Mouse (Mus musculus) myocyte (in vitro differentiated cells): ENCODE measurements at regions not wholly inside any gene's neighbourhood (a gene's known extent, or its start where the extent isn't known, plus 50 kb on each side); places are given as distances from the start of the nearest gene placed in this dataset.
A peak's percentile ranks its signal among the peaks of the same experiment; 100 is the strongest.

Experiments used
- H3K27me3 ChIP-seq: one replicate; pipeline ENCODE4 v1.6.1; 2011; ENCODE audit not compliant: control insufficient read depth, insufficient read depth, insufficient read length
- H3K36me3 ChIP-seq: one replicate; pipeline ENCODE4 v1.6.1; 2011; ENCODE audit not compliant: control insufficient read depth, insufficient read depth
- H3K4me2 ChIP-seq: one replicate; pipeline ENCODE4 v1.6.1; 2011; ENCODE audit warnings: low read depth, control low read depth
- H3K4me3 ChIP-seq: one replicate; pipeline ENCODE4 v1.5.1; 2011; ENCODE audit warnings: mild to moderate bottlenecking, control low read depth, moderate library complexity
- H3K79me2 ChIP-seq: one replicate; pipeline ENCODE4 v1.6.1; 2011; ENCODE audit not compliant: control insufficient read depth, insufficient read depth
- H3ac ChIP-seq: one replicate; pipeline ENCODE4 v1.6.1; 2011; ENCODE audit not compliant: control insufficient read depth, insufficient read length
- CEBPB ChIP-seq: IDR thresholded peaks from 2 replicates; pipeline ENCODE4 v1.6.1; 2011; ENCODE audit warnings: mild to moderate bottlenecking, moderate library complexity; ENCODE audit not compliant: poor library complexity, insufficient read depth, severe bottlenecking
- E2F4 ChIP-seq: IDR thresholded peaks from one replicate; pipeline ENCODE4 v1.6.1; 2011; ENCODE audit warnings: mild to moderate bottlenecking, control low read depth, moderate library complexity; ENCODE audit not compliant: insufficient read depth
- MAX ChIP-seq: IDR thresholded peaks from one replicate; pipeline ENCODE4 v1.6.1; 2011; ENCODE audit warnings: low read depth, mild to moderate bottlenecking, control low read depth
- MYOD1 ChIP-seq, 3 experiments: IDR thresholded peaks; one replicate each; pipeline ENCODE4 v1.6.1; 2011; ENCODE audit warnings: control low read depth in 2 of 3, low read depth in 2 of 3, mild to moderate bottlenecking in 2 of 3, moderate library complexity in 1 of 3; ENCODE audit not compliant: insufficient read length in 2 of 3, control insufficient read depth in 1 of 3
- MYOG ChIP-seq, 3 experiments: IDR thresholded peaks; one replicate each; pipeline ENCODE4 v1.6.1; 2011; ENCODE audit warnings: control low read depth in 2 of 3, low read depth in 2 of 3, mild to moderate bottlenecking in 2 of 3; ENCODE audit not compliant: insufficient read length in 2 of 3, control insufficient read depth in 1 of 3, insufficient read depth in 1 of 3
- POLR2AphosphoS2 ChIP-seq: IDR thresholded peaks from one replicate; pipeline ENCODE4 v1.6.1; 2011; ENCODE audit warnings: low read depth, control low read depth; ENCODE audit not compliant: insufficient read length
- REST ChIP-seq: IDR thresholded peaks from one replicate; pipeline ENCODE4 v1.6.1; 2011; ENCODE audit warnings: mild to moderate bottlenecking, control low read depth, moderate library complexity; ENCODE audit not compliant: insufficient read depth, insufficient read length
- SRF ChIP-seq: IDR thresholded peaks from one replicate; pipeline ENCODE4 v1.6.1; 2011; ENCODE audit warnings: low read depth; ENCODE audit not compliant: control insufficient read depth, insufficient read length
- TCF12 ChIP-seq: IDR thresholded peaks from one replicate; pipeline ENCODE4 v1.6.1; 2011; ENCODE audit warnings: mild to moderate bottlenecking, control low read depth; ENCODE audit not compliant: poor library complexity, insufficient read depth, severe bottlenecking
- TCF3 ChIP-seq: IDR thresholded peaks from one replicate; pipeline ENCODE4 v1.6.1; 2011; ENCODE audit warnings: low read depth, control low read depth; ENCODE audit not compliant: insufficient read length

DNA sequence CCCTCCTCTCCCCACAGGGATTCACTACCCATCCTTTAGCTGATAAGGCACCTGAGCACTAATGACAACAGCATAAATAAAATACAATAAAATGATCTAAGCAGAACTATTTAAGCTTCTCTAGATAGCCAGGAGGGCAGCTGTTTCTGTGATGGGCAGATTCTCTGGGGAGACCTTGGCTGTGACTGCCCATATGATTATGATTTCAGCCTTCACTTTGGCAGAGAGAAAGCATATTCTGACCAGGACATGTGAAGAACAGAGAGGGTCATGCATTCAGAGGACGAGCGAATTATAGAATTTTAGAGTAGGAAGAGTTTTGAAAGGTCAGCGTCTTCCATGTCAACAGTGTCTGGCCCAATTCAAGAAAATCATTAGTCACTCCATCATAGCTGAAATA is 1759.6 kb upstream of the G6pd2 start:
- no peaks in the 10 kb centered on the region for H3K36me3 ChIP-seq
- no peak for TF ChIP-seq SRF
- TF ChIP-seq E2F4, result no peak
- no peak for TF ChIP-seq TCF3
- TF ChIP-seq MAX, result no peak
- no peak for TF ChIP-seq MYOG (IDR thresholded peaks at IDR 0.05; ENCODE audit: control insufficient read depth in 1 of 3, insufficient read depth in 1 of 3, insufficient read length in 2 of 3, low read depth in 2 of 3)
- no peak for TF ChIP-seq TCF12
- no peaks in the 10 kb centered on the region for H3K27me3 ChIP-seq
- H3K4me3 ChIP-seq, result no peak overlapping the region
- no peaks in the 10 kb centered on the region for H3K79me2 ChIP-seq
- no peak overlapping the region for H3ac ChIP-seq
- no peak overlapping the region for H3K4me2 ChIP-seq

GRCm38 (mm10) chr5:60061178-60061577 is 1747.4 kb upstream of the G6pd2 start:
- TF ChIP-seq E2F4 (no peak), POLR2AphosphoS2 (no peak), REST (no peak), MAX (no peak), TCF3 (peak; percentile 55), CEBPB (no peak), MYOG (IDR thresholded peaks at IDR 0.05; ENCODE audit: control insufficient read depth in 1 of 3, insufficient read depth in 1 of 3, insufficient read length in 2 of 3, low read depth in 2 of 3) (peak in 2 of 3 experiments; percentile 2 to 46), MYOD1 (IDR thresholded peaks at IDR 0.05; ENCODE audit: control insufficient read depth in 1 of 3, insufficient read length in 2 of 3, low read depth in 2 of 3) (peak in 2 of 3 experiments; percentile 5 to 84)

More at GRCm38 (mm10) chr5:60061178-60061577, 1747.4 kb upstream of the G6pd2 start:
- no peaks in the 10 kb centered on the region for H3K27me3 ChIP-seq
- no peaks in the 10 kb centered on the region for H3K36me3 ChIP-seq
- no peaks in the 10 kb centered on the region for H3K79me2 ChIP-seq
- no peak overlapping the region for H3K4me3 ChIP-seq
- no peak overlapping the region for H3K4me2 ChIP-seq
- no peak overlapping the region for H3ac ChIP-seq
